Mouse (Mus musculus): ENCODE results near the gene Smpd4.
A peak's percentile ranks its signal among the peaks of the same experiment; 100 is the strongest.

The Smpd4 gene

DNA sequence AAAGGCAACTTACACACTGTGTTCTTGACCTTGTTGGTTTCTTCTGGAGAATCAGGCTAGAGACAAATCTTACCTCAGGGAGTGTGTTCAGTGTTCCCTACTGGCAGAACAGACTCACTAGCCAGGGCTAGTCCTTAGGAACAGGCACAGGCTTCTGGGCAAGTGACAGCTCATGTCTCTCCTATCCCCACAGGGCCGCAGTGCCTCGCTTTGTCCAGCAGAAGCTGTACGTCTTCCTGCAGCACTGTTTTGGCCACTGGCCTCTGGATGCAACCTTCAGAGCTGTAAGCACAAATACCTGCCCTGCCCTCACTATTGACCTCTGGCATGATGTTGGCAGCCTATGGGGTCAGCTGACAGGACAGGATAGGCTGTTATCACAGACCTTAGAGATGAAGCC lies 19.9 kb downstream of the Smpd4 start:
- no peak for DNase-seq

DNA sequence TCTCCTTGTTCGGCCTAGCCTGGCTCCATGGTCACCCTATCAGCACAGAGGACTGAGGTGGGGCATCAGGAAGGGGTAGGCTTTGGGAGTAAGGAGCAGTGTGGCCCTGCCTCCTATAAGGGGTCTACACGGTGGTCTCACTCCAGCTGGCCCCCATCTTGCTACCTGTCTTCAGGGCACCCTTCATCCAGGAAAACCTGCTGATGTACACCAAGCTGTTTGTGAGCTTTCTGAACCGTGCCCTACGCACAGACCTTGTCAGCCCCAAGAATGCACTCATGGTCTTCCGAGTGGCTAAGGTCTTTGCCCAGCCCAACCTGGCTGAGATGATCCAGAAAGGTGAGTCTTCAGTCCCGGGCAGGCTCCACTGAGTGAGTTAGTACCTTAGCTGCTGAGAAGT lies 20.8 kb downstream of the Smpd4 start:
- DNase-seq: no peak

DNA sequence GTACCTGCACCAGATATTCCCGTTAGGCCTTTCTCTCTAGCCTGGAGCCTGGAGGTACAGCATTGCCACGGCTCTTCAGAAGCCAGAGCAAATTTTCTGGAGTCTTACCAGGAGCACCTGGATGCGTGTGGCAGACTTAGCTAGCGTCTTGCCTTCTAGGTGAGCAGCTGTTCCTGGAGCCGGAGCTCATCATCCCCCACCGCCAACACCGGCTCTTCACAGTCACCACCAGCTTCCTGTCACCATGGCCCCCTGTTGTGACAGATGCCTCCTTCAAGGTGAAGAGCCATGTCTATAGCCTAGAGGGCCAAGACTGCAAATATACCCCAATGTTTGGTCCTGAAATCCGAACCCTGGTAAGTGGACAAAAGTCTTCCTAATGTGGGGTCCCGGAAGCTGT lies 21.6 kb downstream of the Smpd4 start:
- no peak for DNase-seq

DNA sequence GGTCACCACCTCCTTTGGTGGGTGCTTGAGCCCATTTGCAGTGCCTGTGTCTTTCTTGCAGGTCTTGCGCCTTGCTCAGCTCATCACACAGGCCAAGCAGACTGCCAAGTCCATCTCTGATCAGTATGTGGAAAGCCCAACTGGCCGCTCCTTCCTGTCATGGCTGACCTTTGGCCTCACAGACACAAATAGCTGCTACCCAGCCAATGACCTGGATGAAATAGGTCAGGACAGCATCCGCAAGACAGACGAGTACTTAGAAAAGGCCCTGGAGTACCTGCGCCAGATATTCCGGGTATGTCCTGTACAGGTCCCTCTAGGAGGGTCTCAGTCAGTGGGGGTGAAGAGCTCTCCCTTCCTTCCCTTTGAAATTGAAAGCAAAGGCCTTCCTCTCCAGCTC lies 22.1 kb downstream of the Smpd4 start:
- no peak for DNase-seq

DNA sequence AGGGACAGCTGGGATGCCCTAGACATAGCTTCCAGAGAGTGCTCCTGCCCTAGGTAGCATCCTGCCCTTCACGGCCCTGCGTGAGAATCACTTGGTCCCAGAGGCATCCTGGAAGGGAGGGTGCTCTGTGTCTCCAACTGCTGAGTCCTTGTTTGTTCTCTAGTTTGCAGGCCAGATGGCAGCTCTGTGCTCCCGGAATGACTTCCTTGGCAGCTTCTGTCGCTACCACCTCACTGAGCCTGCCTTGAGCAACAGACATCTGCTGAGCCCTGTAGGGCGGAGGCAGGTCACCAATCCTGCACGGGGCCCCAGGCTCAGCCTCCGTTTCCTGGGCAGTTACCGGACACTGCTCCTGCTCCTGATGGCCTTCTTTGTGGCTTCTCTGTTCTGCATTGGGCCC lies 23.2 kb downstream of the Smpd4 start:
- DNase-seq: no peak

DNA sequence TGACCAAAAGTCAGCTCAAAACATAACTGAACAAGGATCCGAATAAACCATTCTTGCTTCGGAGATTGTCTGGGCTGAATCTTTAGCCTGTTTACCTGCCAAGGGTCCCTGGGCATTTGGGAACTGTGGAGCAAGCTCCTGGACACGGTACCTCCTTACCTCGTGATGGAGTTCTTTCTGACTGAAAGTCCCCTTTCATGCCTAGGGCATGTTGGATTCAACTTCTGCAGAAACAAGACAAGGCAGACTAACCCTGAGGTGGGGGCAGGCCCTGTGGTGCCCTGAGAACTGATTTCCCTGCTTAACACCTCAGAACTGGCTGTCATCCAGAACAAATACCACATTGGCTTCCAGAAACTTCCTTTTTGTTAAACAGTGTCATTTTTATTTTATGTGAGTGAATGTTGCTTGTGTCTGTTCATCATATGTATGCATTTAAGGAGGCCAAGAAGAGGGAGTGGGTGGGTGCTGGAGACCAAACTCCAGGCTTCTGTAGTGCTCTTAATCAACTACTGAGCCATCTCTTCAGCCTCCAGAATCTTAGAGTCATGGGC lies 24.4 kb downstream of the Smpd4 start:
- DNase-seq: no peak

DNA sequence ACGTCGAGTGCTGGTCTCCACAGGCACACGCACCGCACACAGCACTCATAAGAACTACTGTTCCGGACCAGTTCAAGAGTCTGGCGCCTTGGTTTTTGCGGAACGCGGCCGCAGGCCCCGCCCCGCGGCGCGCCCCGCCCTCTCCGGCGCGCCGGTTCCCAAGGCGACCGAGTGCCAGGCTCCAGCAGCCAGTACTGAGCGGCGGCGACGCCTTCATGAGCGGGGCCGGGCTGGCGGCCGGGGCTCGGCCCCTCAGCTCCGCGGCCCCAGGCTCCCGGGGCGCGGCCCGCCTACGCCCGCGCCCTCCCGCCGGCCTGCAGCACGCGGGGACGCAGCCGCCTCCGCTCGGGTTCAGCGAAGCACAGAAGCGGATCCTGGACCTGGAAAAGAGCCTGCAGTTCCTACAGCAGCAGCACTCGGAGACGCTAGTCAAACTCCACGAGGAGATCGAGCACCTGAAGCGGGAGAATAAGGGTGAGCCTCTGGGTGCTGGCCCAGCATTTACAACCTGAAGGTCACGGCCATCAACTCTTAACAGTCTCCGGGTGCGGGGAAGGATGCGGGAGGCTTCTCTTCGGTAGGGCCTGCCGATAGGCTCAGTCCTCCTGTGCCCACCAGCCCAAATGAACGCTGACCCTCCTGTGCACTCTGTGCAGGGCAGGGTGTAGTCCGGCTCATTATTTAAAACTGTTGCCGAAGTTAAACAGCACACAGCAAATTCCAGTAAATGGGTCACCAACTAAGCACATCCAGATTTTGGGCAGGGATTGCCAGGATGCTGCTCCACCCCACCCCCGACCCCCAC lies 27.4 kb downstream of the Smpd4 start, which contains the start of gene Ccdc74a:
Ccdc74a (plus strand) TSS at position 161 of the 805 bp plus-strand sequence.
- peak; percentile 84 to 91 for DNase-seq

DNA sequence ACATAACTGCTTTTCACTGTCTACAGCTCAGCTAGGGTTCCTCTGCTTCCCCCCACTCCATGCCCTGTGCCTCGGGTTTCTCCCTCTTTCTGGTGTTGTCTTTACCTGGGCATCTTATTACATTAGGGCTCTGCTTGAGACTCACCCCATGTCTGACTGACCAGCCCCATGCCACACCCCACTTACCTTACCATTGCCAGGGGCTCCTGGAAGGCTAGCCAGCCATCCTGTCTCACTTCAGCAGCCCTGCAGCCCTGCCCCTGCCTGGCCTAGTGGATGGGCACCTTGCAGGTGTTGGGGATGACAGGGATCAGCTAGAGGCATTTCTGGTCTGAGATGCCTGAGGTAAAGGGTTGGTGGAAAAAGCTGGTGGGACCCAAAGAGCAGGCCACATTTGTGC lies 28.0 kb downstream of the Smpd4 start:
- no peak for DNase-seq

DNA sequence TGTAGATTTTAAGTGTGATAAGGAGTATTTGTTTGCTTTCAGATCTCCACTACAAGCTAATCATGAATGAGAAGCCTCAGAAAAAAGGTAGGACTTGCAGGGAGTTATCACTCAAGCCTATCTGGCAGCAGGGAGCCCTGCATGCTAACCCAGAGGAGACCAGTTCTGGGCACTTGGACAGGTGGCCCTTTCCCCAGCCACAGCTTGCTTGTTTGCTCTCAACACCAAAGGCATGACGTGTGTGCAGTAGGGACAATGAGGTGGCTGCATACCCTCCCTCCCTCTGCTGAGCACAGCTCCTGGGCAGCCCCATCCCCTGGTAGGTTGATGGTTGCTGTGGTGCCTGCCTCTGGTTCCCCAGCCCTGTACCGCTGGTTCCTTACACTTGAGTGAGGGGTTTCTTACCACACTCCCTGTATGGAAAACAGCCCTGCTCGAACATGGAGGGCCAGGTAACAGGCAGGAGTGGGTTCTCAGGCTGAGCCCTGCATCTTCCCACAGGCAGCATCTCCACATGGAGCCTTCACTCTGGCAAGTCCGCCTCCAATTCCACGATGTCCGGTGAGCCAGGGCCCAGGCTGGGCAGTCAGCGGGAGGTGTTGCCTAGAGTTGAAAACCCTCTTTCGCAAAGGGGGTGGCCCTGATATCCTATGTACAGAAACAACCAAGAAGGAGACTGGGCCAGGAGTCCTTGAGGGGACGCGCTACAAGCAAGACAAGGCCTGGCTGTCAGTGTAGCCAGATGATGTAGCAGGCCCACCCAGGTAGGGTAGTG lies 28.6 kb downstream of the Smpd4 start:
- DNase-seq: no peak

DNA sequence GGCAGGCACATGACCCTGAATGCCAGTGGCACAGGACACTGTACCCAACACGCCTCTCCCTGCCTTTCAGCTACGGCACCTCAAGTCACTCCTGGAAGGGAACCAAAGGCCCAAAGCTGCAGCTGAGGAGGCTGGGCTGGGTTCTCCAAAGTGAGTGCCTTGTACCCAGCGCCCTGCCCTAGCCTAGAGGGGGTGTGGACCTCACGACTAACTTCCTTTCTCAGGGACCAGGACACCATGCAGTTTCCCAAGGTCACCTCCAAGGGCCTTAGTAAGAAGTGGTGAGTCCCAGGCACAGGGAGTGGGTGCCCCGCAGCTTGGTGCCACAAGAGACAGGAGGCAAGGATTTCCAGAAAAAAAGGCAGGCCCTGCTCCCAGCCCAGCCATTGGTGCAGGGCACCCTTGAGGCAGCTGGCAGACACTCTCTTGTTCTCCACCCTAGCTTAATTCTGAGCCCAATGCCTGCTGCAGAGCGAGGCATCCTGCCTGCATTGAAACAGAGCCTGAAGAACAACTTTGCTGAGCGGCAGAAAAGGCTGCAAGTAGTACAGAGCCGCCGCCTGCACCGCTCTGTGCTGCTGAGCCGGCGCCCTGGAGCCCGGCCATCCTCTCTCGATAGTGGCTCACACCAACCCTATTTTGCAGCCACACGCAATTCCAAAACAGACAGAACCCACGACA lies 30.9 kb downstream of the Smpd4 start:
- DNase-seq: no peak

DNA sequence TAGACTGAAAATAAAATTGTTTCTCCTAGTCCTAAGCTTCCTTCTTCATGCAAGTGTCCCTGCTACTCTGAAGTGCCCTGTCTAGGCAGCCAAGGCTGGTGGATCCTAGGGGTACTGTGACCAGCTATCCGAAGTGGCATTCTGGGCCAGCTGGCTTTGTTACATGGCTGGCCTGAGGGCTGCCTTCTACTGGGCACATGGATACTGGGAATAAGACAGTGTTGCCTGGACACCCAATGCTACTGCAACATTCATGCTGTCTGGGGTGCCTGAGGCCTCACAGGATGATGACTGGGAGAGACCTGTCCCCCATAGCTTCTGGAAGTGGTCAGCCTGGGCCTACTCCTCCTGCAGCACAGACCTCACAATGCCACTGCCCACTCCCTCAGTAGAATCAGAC lies 31.6 kb downstream of the Smpd4 start:
- no peak for DNase-seq

DNA sequence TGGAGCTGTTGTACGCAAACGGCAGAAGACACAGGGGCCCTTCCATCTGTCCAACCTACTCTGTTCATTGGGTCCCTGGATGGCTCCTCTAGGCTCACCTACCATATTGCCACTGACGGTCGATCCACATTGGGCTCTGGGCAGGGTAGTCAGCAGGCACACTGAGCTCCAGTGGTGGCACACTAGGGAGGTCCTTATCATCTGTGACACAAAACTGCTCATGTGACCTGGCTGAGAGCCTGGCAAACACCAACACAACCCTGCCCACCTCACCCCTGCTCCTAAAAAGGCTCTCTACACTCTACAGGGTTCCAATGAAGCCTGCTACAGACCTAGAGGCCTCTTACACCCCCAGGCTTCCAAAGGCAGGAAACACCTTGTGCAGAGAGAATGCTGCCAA lies 33.5 kb downstream of the Smpd4 start:
- no peak for DNase-seq

DNA sequence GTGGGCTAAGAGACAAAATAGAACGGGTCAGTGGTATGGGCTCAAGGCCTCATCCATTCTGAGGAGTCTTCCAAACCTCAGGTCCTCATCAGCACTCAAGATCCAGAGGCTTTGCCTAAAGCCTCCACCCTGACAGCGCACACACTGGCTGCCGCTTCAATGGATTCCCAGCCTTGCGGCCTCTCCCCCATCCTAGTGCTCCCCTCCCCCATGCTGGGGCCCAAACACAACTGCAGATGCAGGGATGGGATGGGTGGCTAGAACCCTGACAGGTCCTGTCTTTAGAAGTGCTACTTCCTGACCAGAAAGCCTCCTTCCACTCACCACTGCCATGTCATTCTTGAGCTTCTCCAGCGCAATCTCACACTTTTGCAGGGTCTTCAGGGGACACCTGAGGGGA lies 34.4 kb downstream of the Smpd4 start:
- no peak for DNase-seq

DNA sequence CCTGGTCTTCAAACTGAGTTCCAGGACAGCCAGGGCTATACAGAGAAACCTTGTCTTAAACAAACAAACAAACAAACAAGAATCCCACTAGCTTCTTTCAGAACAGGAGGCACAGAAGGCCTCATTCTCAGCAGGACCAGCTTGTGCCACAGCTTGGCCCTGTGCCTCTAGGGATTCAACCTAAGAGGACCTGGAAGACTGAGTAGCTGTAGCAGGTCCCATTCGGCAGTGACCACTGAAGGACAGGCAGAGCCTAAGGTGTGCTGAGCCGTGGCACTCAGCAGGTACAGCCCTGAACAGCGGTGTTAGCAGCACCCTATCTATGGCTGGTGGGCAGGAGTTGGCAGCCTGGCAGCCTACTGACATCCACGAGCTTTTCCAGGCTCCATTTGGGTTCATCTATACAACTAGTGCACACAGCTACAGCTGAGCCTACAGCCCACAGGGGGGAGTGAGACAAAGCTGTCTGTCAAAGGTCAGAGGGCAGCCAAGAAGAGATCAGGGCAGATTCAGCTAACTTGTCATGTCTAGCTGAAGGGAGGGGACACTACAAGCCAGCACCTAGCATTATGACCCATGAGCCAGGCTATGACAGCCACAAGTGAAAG lies 35.1 kb downstream of the Smpd4 start:
- DNase-seq: no peak

DNA sequence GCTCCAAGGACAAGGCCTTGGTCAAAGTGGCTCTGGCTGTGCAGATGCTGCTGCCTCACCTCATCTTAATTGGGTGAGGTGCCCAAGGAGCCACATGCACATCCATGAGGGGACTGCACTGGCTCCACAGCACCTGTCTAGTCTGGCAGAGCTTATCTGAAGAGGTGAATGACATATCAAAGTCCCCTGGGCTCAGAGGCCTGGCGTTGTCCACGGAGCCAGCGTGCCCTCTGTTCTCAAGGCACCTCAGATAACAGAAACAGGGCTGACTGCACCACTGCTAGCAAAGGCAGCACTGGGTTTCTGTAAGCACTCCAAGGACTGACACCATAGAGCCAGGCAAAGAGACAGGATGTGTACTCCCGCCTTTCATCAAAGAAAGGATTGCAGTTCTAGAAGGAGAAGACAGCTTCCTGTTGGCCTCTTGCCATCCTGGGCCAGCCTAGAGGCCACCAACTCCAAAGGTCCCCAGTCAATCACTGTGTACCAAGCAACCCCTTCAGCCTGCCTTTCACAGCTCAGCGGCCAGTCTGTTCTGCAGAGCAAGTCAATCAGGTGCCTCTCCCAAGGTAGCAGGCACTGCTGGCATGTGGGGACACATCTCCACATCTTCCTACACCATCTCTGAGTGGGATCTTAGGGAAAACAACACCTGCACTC lies 37.2 kb downstream of the Smpd4 start:
- no peak for DNase-seq

DNA sequence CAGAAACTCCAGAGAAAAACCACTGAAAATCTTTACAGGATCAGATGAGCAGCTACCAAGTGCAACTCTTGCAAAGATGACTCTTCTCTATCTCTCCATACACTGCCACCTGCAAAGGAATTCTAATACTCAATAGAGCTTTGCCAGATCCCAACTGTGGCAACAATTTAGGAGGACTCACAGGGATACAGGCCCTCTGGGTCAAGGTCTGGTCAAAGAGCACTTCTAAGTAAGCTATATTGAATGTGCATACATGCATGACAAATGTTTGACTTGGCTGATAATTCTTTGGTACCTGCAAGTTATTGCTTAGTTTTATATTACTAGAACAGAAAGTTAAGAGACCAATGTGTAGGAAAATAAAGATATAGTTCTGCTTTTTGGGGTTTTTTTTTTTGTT lies 46.4 kb downstream of the Smpd4 start:
- DNase-seq: no peak

DNA sequence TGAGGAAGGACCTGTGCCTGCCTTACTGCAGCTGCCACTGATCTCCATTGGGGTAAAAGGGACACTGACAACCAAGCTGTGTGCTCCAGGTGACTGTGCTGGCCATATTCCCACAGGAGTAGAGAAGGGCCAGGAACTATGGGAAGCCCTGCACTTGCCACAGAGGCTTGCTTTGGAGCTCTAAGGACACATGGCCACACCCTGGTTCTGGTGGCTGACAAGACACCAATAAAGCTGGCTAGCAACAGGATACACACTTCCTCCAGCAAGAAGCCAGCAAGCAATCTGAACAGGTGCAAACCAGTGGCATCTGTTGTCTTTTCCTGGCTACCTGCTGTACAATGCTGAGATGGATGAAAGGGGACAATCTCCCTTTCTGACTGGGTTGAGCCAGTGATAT lies 50.7 kb downstream of the Smpd4 start:
- DNase-seq: no peak
